Mouse (Mus musculus) small intestine, adult 2 months (tissue): ENCODE measurements around the gene Cacna1c. TPM values are rescaled to one million over a fixed set of nuclear protein-coding genes. Genes with fewer than 3 reads are reported as not detected.

Experiments
- H3K27ac ChIP-seq: fragments of 200-500 bp; 2 replicates; pipeline ENCODE4 v1.5.1; 2012; ENCODE audit warnings: low read depth, low read length, control low read depth, inconsistent platforms; ENCODE audit not compliant: insufficient read depth
- H3K27me3 ChIP-seq: fragments of 200-500 bp; 2 replicates; pipeline ENCODE4 v1.6.1; 2012; ENCODE audit warnings: mild to moderate bottlenecking, moderate library complexity, low read length, inconsistent platforms; ENCODE audit not compliant: control insufficient read depth, insufficient read depth
- H3K36me3 ChIP-seq: fragments of 200-500 bp; 2 replicates; pipeline ENCODE4 v1.6.1; 2012; ENCODE audit warnings: mild to moderate bottlenecking, low read length, control low read depth, inconsistent platforms; ENCODE audit not compliant: control insufficient read depth, insufficient read depth
- H3K4me1 ChIP-seq: fragments of 200-500 bp; 2 replicates; pipeline ENCODE4 v1.6.1; 2012; ENCODE audit warnings: low read length, inconsistent platforms, mixed read lengths; ENCODE audit not compliant: control insufficient read depth, insufficient read depth, insufficient read length
- H3K4me3 ChIP-seq: fragments of 200-500 bp; 2 replicates; pipeline ENCODE4 v1.5.1; 2012; ENCODE audit warnings: low read depth, mild to moderate bottlenecking, control low read depth, inconsistent platforms, low read length, moderate library complexity
- CTCF ChIP-seq: fragments of 200-500 bp; IDR thresholded peaks from 2 replicates; pipeline ENCODE4 v1.5.1; 2012; ENCODE audit warnings: low read depth, mild to moderate bottlenecking, control low read depth, inconsistent platforms, low read length, moderate library complexity, mixed read lengths; ENCODE audit not compliant: insufficient replicate concordance, insufficient read length; ENCODE audit errors: extremely low read depth
- POLR2A ChIP-seq: fragments of 200-500 bp; IDR thresholded peaks from 2 replicates; pipeline ENCODE4 v1.6.1; 2012; ENCODE audit warnings: low read depth, mild to moderate bottlenecking, control low read depth, inconsistent platforms, low read length, moderate library complexity
- WGBS: fragments of 180-500 bp; shearing (Covaris S2); methylation state at CpG from one replicate; pipeline ENCODE4 v1.1.7; 2018; 5-methylcytosine and 5-hydroxymethylcytosine counted together
- polyA plus RNA-seq: library from polyadenylated mRNA; depleted of rRNA; stranded (reverse); fragments of >200 nt; gene quantifications from 2 replicates; pipeline ENCODE4 v1.2.3, GENCODE M21; 2012

Cacna1c gene
- polyA plus RNA-seq, 1 experiment = 2.6 TPM

- TF ChIP-seq POLR2A (no peak), CTCF (no peak)
- 78% methylated on average over 12 of the region's 12 CpGs for WGBS
- Histone ChIP-seq H3K36me3 (no peaks in the 10 kb centered on the region), H3K27ac (no peak overlapping the region), H3K27me3 (no peaks in the 10 kb centered on the region), H3K4me1 (no peaks in the 10 kb centered on the region), H3K4me3 (no peak overlapping the region)
These were observed 522.1 kb downstream of the Cacna1c start for GRCm38 (mm10) chr6:118673974-118674695.

GRCm38 (mm10) chr6:118653331-118653730 is 542.9 kb downstream of the Cacna1c start:
- Histone ChIP-seq H3K36me3 (no peaks in the 10 kb centered on the region), H3K27me3 (no peaks in the 10 kb centered on the region), H3K27ac (no peak overlapping the region), H3K4me3 (no peak overlapping the region), H3K4me1 (no peaks in the 10 kb centered on the region)
- WGBS = 48% methylated on average over 4 of the region's 4 CpGs
- TF ChIP-seq POLR2A = no peak
- TF ChIP-seq CTCF = no peak

- TF ChIP-seq POLR2A = no peak
- no peak for TF ChIP-seq CTCF
- Histone ChIP-seq H3K27me3 (no peaks in the 10 kb centered on the region), H3K36me3 (no peaks in the 10 kb centered on the region), H3K4me1 (no peaks in the 10 kb centered on the region), H3K4me3 (no peak overlapping the region), H3K27ac (no peak overlapping the region)
- 90% methylated on average over 6 of the region's 6 CpGs for WGBS
These were observed 547.0 kb downstream of the Cacna1c start for GRCm38 (mm10) chr6:118649121-118649783.

GRCm38 (mm10) chr6:118646265-118647061 is 549.8 kb downstream of the Cacna1c start:
- no peaks in the 10 kb centered on the region for H3K27me3 ChIP-seq
- 52% methylated on average over 14 of the region's 14 CpGs for WGBS
- TF ChIP-seq CTCF = peak; percentile 73; the same call in 1 of the 2 replicates
- no peak for TF ChIP-seq POLR2A
- no peaks in the 10 kb centered on the region for H3K36me3 ChIP-seq
- no peaks in the 10 kb centered on the region for H3K4me1 ChIP-seq
- H3K4me3 ChIP-seq = no peak overlapping the region
- no peak overlapping the region for H3K27ac ChIP-seq

- Histone ChIP-seq H3K4me1 (no peaks in the 10 kb centered on the region), H3K27ac (no peak overlapping the region), H3K27me3 (no peaks in the 10 kb centered on the region), H3K4me3 (no peak overlapping the region), H3K36me3 (no peaks in the 10 kb centered on the region)
- 83% methylated on average over 12 of the region's 12 CpGs for WGBS
- TF ChIP-seq CTCF = no peak
- TF ChIP-seq POLR2A = no peak
These were observed 551.4 kb downstream of the Cacna1c start for GRCm38 (mm10) chr6:118644866-118645265.

- no peaks in the 10 kb centered on the region for H3K4me1 ChIP-seq
- H3K27ac ChIP-seq = no peak overlapping the region
- H3K27me3 ChIP-seq = no peaks in the 10 kb centered on the region
- TF ChIP-seq POLR2A (no peak), CTCF (no peak)
- H3K4me3 ChIP-seq = no peak overlapping the region
- no peaks in the 10 kb centered on the region for H3K36me3 ChIP-seq
- WGBS = 81% methylated on average over 2 of the region's 2 CpGs
These were observed 552.7 kb downstream of the Cacna1c start for GRCm38 (mm10) chr6:118643541-118643940.

GRCm38 (mm10) chr6:118641671-118642325 is 554.4 kb downstream of the Cacna1c start:
- H3K4me3 ChIP-seq = no peak overlapping the region
- no peaks in the 10 kb centered on the region for H3K27me3 ChIP-seq
- 60% methylated on average over 6 of the region's 6 CpGs for WGBS
- TF ChIP-seq POLR2A (no peak), CTCF (no peak)
- no peak overlapping the region for H3K27ac ChIP-seq
- no peaks in the 10 kb centered on the region for H3K36me3 ChIP-seq
- no peaks in the 10 kb centered on the region for H3K4me1 ChIP-seq
